Mouse (Mus musculus): Measurements from ENCODE around the gene Dennd6b. TPM values are rescaled to one million over a fixed set of nuclear protein-coding genes. Genes with fewer than 3 reads are reported as not detected.
A peak's percentile ranks its signal among the peaks of the same experiment; 100 is the strongest.

Gene Dennd6b
- polyA plus RNA-seq, 1 experiment, result 9.1 TPM

DNA sequence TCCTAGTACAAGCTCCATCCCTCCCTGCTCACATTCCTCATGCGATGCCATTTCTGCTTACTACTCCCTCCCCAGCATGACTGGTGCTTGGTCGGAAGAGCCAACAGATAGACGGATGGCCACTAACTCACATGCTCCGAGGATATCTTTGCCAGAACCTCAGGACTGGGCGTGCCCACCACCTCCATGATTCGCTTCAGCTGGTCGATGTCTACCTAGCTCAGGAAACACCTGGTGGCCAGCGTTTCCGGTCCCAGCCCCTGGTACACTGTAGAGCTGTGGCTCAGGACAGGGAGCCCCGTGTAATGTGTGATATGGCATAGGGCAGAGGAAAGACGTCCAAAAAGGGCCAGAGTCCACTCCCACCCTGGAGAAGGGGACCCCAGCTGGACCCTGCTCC, 51.3 kb downstream of the Dennd6b start:
- no peaks in the 10 kb centered on the region for H3K27me3 ChIP-seq (ENCODE audit: control insufficient read depth, insufficient read depth, low read length, poor library complexity, severe bottlenecking)
- no peak overlapping the region for H3K4me3 ChIP-seq (ENCODE audit: low read depth, low read length)
- H3K9me3 ChIP-seq (replicated peaks; ENCODE audit: control insufficient read depth, insufficient read depth, low read length, poor library complexity, severe bottlenecking), result no peaks in the 10 kb centered on the region
- TF ChIP-seq POLR2A (IDR thresholded peaks at IDR 0.05; ENCODE audit: insufficient read depth, low read length) (no peak), EP300 (IDR thresholded peaks at IDR 0.05; ENCODE audit: insufficient read depth, low read depth, low read length) (no peak), CTCF (IDR thresholded peaks at IDR 0.05; ENCODE audit: low read depth, low read length) (no peak)
- no peak overlapping the region for H3K27ac ChIP-seq (ENCODE audit: insufficient read depth, low read length)
- no peaks in the 10 kb centered on the region for H3K36me3 ChIP-seq (ENCODE audit: control insufficient read depth, insufficient read depth, low read length, poor library complexity, severe bottlenecking)
- H3K9ac ChIP-seq (ENCODE audit: low read depth, poor library complexity, severe bottlenecking), result no peak overlapping the region
- peaks cover 2% of the 10 kb centered on the region for H3K4me1 ChIP-seq (ENCODE audit: control insufficient read depth, insufficient read depth, low read length)

DNA sequence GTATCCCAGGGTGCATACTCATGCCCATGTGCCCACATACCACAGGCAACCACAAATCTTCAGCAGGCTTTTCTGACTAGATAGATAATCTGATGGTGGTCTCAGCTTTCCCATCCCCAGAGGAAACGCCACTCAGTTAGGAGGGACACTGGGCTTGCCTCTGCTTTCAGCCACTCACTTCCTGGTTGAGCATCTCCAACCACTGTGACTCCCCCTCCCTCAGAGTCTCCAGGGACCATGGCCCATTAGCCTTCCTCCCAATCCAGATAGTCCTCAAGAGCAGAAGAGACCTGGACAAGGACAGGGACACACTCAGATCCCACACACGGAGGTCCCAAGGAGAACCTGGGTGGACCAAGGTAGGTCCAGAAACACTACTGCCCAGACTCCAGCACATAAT, 53.2 kb downstream of the Dennd6b start:
- H3K4me3 ChIP-seq (ENCODE audit: low read depth, low read length), result no peak overlapping the region
- no peaks in the 10 kb centered on the region for H3K4me1 ChIP-seq (ENCODE audit: control insufficient read depth, insufficient read depth, low read length)
- H3K9me3 ChIP-seq (replicated peaks; ENCODE audit: control insufficient read depth, insufficient read depth, low read length, poor library complexity, severe bottlenecking), result no peaks in the 10 kb centered on the region
- no peak overlapping the region for H3K9ac ChIP-seq (ENCODE audit: low read depth, poor library complexity, severe bottlenecking)
- H3K27ac ChIP-seq (ENCODE audit: insufficient read depth, low read length), result no peak overlapping the region
- TF ChIP-seq CTCF (IDR thresholded peaks at IDR 0.05; ENCODE audit: low read depth, low read length) (no peak), EP300 (IDR thresholded peaks at IDR 0.05; ENCODE audit: insufficient read depth, low read depth, low read length) (no peak), POLR2A (IDR thresholded peaks at IDR 0.05; ENCODE audit: insufficient read depth, low read length) (no peak)
- no peaks in the 10 kb centered on the region for H3K27me3 ChIP-seq (ENCODE audit: control insufficient read depth, insufficient read depth, low read length, poor library complexity, severe bottlenecking)
- H3K36me3 ChIP-seq (ENCODE audit: control insufficient read depth, insufficient read depth, low read length, poor library complexity, severe bottlenecking), result no peaks in the 10 kb centered on the region

DNA sequence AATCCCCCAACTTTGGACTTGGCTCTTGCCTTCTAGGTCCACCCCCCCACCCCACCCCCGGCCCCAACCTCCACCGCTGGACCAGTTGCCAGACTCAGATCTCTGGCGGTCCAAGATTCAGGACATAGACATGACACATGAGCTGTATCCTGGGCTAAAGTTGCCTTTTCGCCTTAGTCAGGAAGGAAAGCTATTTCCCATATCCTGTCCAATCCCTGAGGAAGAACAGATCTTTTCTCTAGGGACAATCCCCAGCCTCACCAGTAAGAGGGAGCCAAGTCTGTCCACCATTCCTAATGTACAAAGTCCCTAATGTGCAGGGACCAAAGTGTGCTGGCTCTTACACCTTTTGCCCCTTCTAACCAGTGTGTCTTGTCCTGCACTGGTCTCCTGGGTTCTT, 54.4 kb downstream of the Dennd6b start:
- TF ChIP-seq POLR2A (IDR thresholded peaks at IDR 0.05; ENCODE audit: insufficient read depth, low read length), result no peak
- TF ChIP-seq CTCF (IDR thresholded peaks at IDR 0.05; ENCODE audit: low read depth, low read length), result no peak
- Histone ChIP-seq H3K4me1 (ENCODE audit: control insufficient read depth, insufficient read depth, low read length) (no peaks in the 10 kb centered on the region), H3K27ac (ENCODE audit: insufficient read depth, low read length) (no peak overlapping the region), H3K27me3 (ENCODE audit: control insufficient read depth, insufficient read depth, low read length, poor library complexity, severe bottlenecking) (no peaks in the 10 kb centered on the region), H3K9me3 (replicated peaks; ENCODE audit: control insufficient read depth, insufficient read depth, low read length, poor library complexity, severe bottlenecking) (no peaks in the 10 kb centered on the region), H3K9ac (ENCODE audit: low read depth, poor library complexity, severe bottlenecking) (no peak overlapping the region), H3K4me3 (ENCODE audit: low read depth, low read length) (no peak overlapping the region), H3K36me3 (ENCODE audit: control insufficient read depth, insufficient read depth, low read length, poor library complexity, severe bottlenecking) (no peaks in the 10 kb centered on the region)

DNA sequence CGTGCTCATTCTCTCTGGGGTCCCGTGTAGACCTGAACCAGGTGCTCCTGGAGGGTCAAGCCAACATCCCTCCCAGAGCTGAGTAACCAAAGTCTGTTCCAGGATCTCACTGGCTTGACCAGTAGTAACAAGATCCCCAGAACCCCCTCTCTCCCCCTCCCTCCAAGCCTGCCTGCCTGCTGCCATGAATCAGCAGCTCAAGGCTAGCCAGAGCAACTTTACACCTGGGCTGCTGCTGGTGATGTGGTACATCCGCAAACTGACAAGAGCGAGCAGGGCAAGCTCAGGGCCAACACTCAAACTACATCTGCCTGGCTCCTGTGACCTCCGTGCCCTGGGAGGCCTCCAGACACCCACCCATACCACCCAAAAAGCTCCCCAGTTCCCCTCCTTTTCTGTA, 54.9 kb downstream of the Dennd6b start:
- H3K27me3 ChIP-seq (ENCODE audit: control insufficient read depth, insufficient read depth, low read length, poor library complexity, severe bottlenecking), result no peaks in the 10 kb centered on the region
- TF ChIP-seq CTCF (IDR thresholded peaks at IDR 0.05; ENCODE audit: low read depth, low read length), result no peak
- TF ChIP-seq POLR2A (IDR thresholded peaks at IDR 0.05; ENCODE audit: insufficient read depth, low read length), result no peak
- TF ChIP-seq EP300 (IDR thresholded peaks at IDR 0.05; ENCODE audit: insufficient read depth, low read depth, low read length), result no peak
- no peaks in the 10 kb centered on the region for H3K9me3 ChIP-seq (replicated peaks; ENCODE audit: control insufficient read depth, insufficient read depth, low read length, poor library complexity, severe bottlenecking)
- H3K9ac ChIP-seq (ENCODE audit: low read depth, poor library complexity, severe bottlenecking), result no peak overlapping the region
- H3K36me3 ChIP-seq (ENCODE audit: control insufficient read depth, insufficient read depth, low read length, poor library complexity, severe bottlenecking), result no peaks in the 10 kb centered on the region
- H3K4me1 ChIP-seq (ENCODE audit: control insufficient read depth, insufficient read depth, low read length), result no peaks in the 10 kb centered on the region
- H3K4me3 ChIP-seq (ENCODE audit: low read depth, low read length), result no peak overlapping the region
- peak overlapping the region; percentile 17; the same call in 1 of the 2 replicates for H3K27ac ChIP-seq (ENCODE audit: insufficient read depth, low read length)

DNA sequence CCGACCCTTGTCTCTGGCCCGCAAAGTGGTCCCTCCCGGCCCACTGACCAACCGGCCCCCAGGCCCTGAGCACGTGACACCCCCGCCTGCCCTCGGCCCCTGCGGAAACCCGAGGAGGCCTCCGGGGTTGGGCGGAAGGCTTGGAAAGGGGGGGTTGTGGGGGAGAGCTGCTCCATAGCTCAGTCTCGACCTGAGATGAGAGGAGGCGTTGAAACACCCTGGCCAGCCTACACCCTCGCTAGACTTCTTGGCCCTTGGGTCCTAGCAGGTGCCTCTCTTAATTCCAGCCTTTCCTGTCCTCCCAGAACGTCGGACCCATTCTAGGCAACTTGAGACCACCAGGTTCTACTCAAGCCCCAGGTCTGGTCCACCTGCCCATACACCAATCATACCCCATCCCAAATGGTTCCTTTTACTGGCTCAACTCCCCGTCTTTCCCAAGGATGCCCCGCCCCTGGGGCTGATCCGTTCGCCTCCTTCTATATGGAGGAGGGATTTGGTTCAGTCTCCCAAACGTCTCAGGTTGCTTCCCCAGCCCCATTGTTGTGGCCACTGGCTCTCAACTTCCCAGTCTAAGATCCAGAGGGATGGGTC, 55.5 kb downstream of the Dennd6b start, which contains the start of gene Mapk12:
Mapk12 (minus strand) TSS at position 45 of the 594 bp plus-strand sequence.
- TF ChIP-seq POLR2A (IDR thresholded peaks at IDR 0.05; ENCODE audit: insufficient read depth, low read length) (no peak), CTCF (IDR thresholded peaks at IDR 0.05; ENCODE audit: low read depth, low read length) (no peak), EP300 (IDR thresholded peaks at IDR 0.05; ENCODE audit: insufficient read depth, low read depth, low read length) (no peak)
- H3K9ac ChIP-seq (ENCODE audit: low read depth, poor library complexity, severe bottlenecking), result peak within 1 kb of the TSS; percentile 81
- H3K27me3 ChIP-seq (ENCODE audit: control insufficient read depth, insufficient read depth, low read length, poor library complexity, severe bottlenecking), result no peaks in the 10 kb centered on the region
- no peaks in the 10 kb centered on the region for H3K9me3 ChIP-seq (replicated peaks; ENCODE audit: control insufficient read depth, insufficient read depth, low read length, poor library complexity, severe bottlenecking)
- peak within 1 kb of the TSS; percentile 71 for H3K4me3 ChIP-seq (ENCODE audit: low read depth, low read length)
- H3K4me1 ChIP-seq (ENCODE audit: control insufficient read depth, insufficient read depth, low read length), result no peaks in the 10 kb centered on the region
- no peaks in the 10 kb centered on the region for H3K36me3 ChIP-seq (ENCODE audit: control insufficient read depth, insufficient read depth, low read length, poor library complexity, severe bottlenecking)
- H3K27ac ChIP-seq (ENCODE audit: insufficient read depth, low read length), result peak within 1 kb of the TSS; percentile 55; the same call in 1 of the 2 replicates

DNA sequence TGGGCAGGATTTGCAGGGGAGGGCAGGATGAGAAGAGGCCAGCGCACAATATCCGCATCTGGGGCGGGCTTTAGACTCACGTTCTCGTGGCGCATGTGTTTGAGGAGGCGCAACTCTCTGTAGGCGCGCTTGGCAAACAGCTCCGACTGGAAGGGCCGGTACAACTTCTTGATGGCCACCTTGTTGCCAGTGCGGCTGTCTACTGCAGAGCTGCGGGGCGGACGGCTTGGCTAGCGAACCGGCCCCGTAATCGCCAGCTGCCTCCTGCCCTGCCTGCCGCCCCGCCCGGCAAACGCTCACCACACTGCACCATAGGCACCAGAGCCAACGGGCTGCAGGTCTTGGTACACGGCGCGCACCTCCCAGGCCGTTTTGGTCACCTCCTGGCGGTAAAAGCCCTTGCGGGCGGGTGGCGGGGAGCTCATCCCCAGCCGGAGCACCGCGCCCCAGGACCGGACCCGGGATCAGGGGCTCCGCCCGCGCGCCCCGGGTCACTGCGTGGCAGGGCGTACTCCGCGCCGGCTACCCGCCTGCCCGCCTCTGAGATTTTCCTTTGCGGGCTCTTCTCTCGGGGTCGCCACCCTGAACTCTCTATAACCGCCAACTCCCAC, 56.1 kb downstream of the Dennd6b start:
- H3K9me3 ChIP-seq (replicated peaks; ENCODE audit: control insufficient read depth, insufficient read depth, low read length, poor library complexity, severe bottlenecking), result no peaks in the 10 kb centered on the region
- TF ChIP-seq EP300 (IDR thresholded peaks at IDR 0.05; ENCODE audit: insufficient read depth, low read depth, low read length) (no peak), CTCF (IDR thresholded peaks at IDR 0.05; ENCODE audit: low read depth, low read length) (no peak), POLR2A (IDR thresholded peaks at IDR 0.05; ENCODE audit: insufficient read depth, low read length) (no peak)
- H3K9ac ChIP-seq (ENCODE audit: low read depth, poor library complexity, severe bottlenecking), result peak overlapping the region; percentile 81
- H3K27ac ChIP-seq (ENCODE audit: insufficient read depth, low read length), result no peak overlapping the region
- no peaks in the 10 kb centered on the region for H3K27me3 ChIP-seq (ENCODE audit: control insufficient read depth, insufficient read depth, low read length, poor library complexity, severe bottlenecking)
- peak overlapping the region; percentile 71 for H3K4me3 ChIP-seq (ENCODE audit: low read depth, low read length)
- no peaks in the 10 kb centered on the region for H3K36me3 ChIP-seq (ENCODE audit: control insufficient read depth, insufficient read depth, low read length, poor library complexity, severe bottlenecking)
- no peaks in the 10 kb centered on the region for H3K4me1 ChIP-seq (ENCODE audit: control insufficient read depth, insufficient read depth, low read length)
